Mouse (Mus musculus): ENCODE measurements at regions not wholly inside any gene's neighbourhood (a gene's known extent, or its start where the extent isn't known, plus 50 kb on each side); places are given as distances from the start of the nearest gene placed in this dataset.
A peak's percentile ranks its signal among the peaks of the same experiment; 100 is the strongest.

GRCm38 (mm10) chr11:26683850-26684249, 90.1 kb upstream of the Vrk2 start:
- DNase-seq = no peak

- DNase-seq = no peak
Observed at GRCm38 (mm10) chr11:26667251-26667650, 73.5 kb upstream of the Vrk2 start.

- no peak for DNase-seq
Observed at GRCm38 (mm10) chr11:26660878-26661277, 67.1 kb upstream of the Vrk2 start.

DNA sequence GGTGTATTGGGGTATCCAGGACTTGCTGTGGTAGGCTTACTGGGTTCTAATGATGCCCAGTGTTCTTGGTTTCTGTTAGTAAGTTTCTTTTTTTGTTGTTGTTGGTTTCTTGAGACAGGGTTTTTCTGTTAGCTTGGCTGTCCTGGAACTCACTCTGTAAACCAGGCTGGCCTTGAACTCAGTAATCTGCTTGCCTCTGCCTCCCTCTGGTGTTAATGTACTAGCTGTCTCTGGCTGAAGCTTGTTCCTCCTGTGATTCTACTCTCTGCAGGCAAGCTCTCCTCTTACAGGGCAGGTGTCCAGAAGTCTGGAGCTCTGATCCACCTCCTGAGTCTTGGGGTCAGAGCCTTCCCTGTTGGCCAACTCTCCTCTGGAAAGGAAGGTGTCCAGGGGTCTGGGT, 55.4 kb upstream of the Vrk2 start:
- DNase-seq = peak; percentile 11 to 15

Measured in B cell, adult 2 months (primary cell).